Mouse (Mus musculus) v-Abl transformed pro-B cells (cell line): Measurements from ENCODE around the gene Zc3h4.

Source experiments
- in situ Hi-C, 2 experiments: fragments of 400-800 bp; cut with MboI; formaldehyde crosslinking; loops; one replicate each; pipeline ENCODE4 v1.15.1; 2025; ENCODE audit not compliant: unreplicated experiment in 2 of 2

Gene Zc3h4

GRCm38 (mm10) chr7:16422222-16422856 lies 21.6 kb downstream of the Zc3h4 start:
- in situ Hi-C loops, result no loop called here

GRCm38 (mm10) chr7:16423731-16424130 lies 23.0 kb downstream of the Zc3h4 start:
- in situ Hi-C loops, result no loop called here

GRCm38 (mm10) chr7:16425721-16426120 lies 25.0 kb downstream of the Zc3h4 start:
- in situ Hi-C loops, result no loop called here

- in situ Hi-C loops, result no loop called here
Observed at GRCm38 (mm10) chr7:16426129-16426729, 25.5 kb downstream of the Zc3h4 start.

GRCm38 (mm10) chr7:16433352-16433971 lies 32.8 kb downstream of the Zc3h4 start:
- in situ Hi-C loops, result loop anchor here (5.0 kb wide), 1 partner anchor 36 kb away; no protein-coding TSS in a partner anchor

- in situ Hi-C loops, result no loop called here
Observed at GRCm38 (mm10) chr7:16435088-16435487, 34.4 kb downstream of the Zc3h4 start.

- in situ Hi-C loops, result no loop called here
Observed at GRCm38 (mm10) chr7:16441241-16441640, 40.5 kb downstream of the Zc3h4 start.

GRCm38 (mm10) chr7:16451656-16452055 lies 50.9 kb downstream of the Zc3h4 start:
- in situ Hi-C loops, result no loop called here

- in situ Hi-C loops, result no loop called here
Observed at GRCm38 (mm10) chr7:16452587-16453073, 51.9 kb downstream of the Zc3h4 start, which contains the start of gene Tmem160. TSS of gene Tmem160 (plus strand) at chr7:16452779.

- in situ Hi-C loops, result no loop called here
Observed at GRCm38 (mm10) chr7:16453118-16453711, 52.5 kb downstream of the Zc3h4 start.

GRCm38 (mm10) chr7:16455016-16455415 lies 54.3 kb downstream of the Zc3h4 start:
- in situ Hi-C loops, result no loop called here

GRCm38 (mm10) chr7:16456289-16456688 lies 55.6 kb downstream of the Zc3h4 start:
- in situ Hi-C loops, result no loop called here

GRCm38 (mm10) chr7:16460566-16460965 lies 59.9 kb downstream of the Zc3h4 start:
- in situ Hi-C loops, result loop anchor here (5.0 to 10.0 kb wide), 3 partner anchors 63 to 166 kb away; no protein-coding TSS in a partner anchor

- in situ Hi-C loops, result loop anchor here (5.0 to 10.0 kb wide), 3 partner anchors 64 to 166 kb away; no protein-coding TSS in a partner anchor
Observed at GRCm38 (mm10) chr7:16461151-16461550, 60.4 kb downstream of the Zc3h4 start.

GRCm38 (mm10) chr7:16461705-16462104 lies 61.0 kb downstream of the Zc3h4 start:
- in situ Hi-C loops, result loop anchor here (5.0 to 10.0 kb wide), 3 partner anchors 64 to 167 kb away; no protein-coding TSS in a partner anchor

- in situ Hi-C loops, result loop anchor here (5.0 to 10.0 kb wide), 3 partner anchors 66 to 168 kb away; no protein-coding TSS in a partner anchor
Observed at GRCm38 (mm10) chr7:16463214-16463613, 62.5 kb downstream of the Zc3h4 start.

- in situ Hi-C loops, result loop anchor here (10.0 kb wide), 2 partner anchors 90 to 170 kb away; no protein-coding TSS in a partner anchor
Observed at GRCm38 (mm10) chr7:16465160-16465559, 64.5 kb downstream of the Zc3h4 start.

- in situ Hi-C loops, result loop anchor here (10.0 kb wide), 2 partner anchors 91 to 171 kb away; no protein-coding TSS in a partner anchor
Observed at GRCm38 (mm10) chr7:16465568-16465967, 64.9 kb downstream of the Zc3h4 start.

GRCm38 (mm10) chr7:16466565-16466964 lies 65.9 kb downstream of the Zc3h4 start:
- in situ Hi-C loops, result loop anchor here (10.0 kb wide), 2 partner anchors 92 to 172 kb away; no protein-coding TSS in a partner anchor

- in situ Hi-C loops, result loop anchor here (10.0 kb wide), 2 partner anchors 93 to 173 kb away; no protein-coding TSS in a partner anchor
Observed at GRCm38 (mm10) chr7:16468115-16468514, 67.4 kb downstream of the Zc3h4 start.

GRCm38 (mm10) chr7:16471549-16471948 lies 70.8 kb downstream of the Zc3h4 start:
- in situ Hi-C loops, result no loop called here
